Mouse (Mus musculus) cerebellum, adult (tissue): Measurements from ENCODE around the gene Hic1.

Source experiments
- ATAC-seq: cut with Nextera tagmentation; 2 replicates; pipeline ENCODE4 v1.9.2; 2017; ENCODE audit warnings: mild to moderate bottlenecking, moderate library complexity, mixed read lengths; ENCODE audit not compliant: insufficient number of reproducible peaks, low FRiP score, low TSS enrichment

Hic1 gene

GRCm38 (mm10) chr11:75168590-75169361 lies 543 bp downstream of the Hic1 start:
- no peak for ATAC-seq

GRCm38 (mm10) chr11:75167643-75168589 lies 1.4 kb downstream of the Hic1 start:
- no peak for ATAC-seq

- ATAC-seq, result no peak
These were observed 2.3 kb downstream of the Hic1 start for GRCm38 (mm10) chr11:75166861-75167642.

GRCm38 (mm10) chr11:75166193-75166842 lies 3.0 kb downstream of the Hic1 start:
- no peak for ATAC-seq

DNA sequence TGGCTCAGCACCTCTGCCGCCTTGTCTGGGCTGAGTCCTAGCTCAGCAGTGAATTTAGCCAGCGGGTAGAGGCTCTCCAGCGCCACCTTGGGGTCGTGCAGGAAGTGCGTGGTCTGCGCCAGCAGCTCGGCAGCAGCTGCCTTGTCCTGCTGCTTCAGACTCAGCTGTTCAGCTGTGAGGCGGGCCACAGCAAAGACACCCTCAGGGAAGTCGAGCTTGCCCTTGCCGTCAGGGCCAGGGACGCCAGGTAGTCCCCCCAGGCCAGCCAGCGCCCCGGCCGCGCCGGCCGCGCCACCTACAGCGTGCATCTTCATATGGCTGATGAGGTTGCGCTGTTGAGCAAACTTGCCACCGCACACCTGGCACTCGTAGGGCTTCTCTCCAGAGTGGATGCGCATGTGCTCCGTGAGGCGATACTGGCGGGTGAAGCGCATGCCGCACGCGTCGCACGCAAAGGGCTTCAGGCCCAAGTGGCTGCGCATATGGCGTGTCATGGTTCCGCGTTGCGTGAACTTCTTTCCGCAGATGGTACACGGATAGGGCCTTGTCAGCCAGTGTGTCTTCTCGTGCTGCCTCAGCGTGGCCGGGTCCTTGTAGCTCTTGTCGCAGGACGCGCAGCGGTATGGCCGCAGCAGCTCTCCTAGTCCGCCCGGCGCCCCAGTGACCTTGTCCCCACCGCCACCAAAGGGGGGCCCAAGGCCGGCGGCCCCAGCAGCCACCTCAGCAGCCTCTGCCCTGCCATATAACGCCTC lies 3.7 kb downstream of the Hic1 start:
- no peak for ATAC-seq

GRCm38 (mm10) chr11:75164750-75165149 lies 4.6 kb downstream of the Hic1 start:
- no peak for ATAC-seq

DNA sequence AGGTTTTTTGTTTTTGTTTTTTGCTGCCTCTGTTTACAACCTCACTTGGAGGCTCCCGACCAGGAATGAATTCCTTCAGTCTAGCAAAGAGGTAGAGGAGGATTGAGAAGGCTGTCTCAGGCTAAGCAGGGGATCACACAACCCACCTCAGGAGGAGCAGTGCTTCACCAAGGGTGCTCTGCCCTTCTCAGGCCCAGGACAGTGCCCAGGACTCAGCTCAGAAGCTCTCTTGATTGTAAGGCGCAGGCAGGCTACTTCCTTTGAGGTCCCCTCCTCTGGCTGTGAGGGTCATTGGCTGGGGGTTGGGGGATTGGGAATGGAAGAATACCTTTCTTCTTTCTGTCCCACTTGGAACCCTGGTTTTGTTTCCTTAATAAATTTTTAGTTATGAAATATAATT lies 5.3 kb downstream of the Hic1 start:
- no peak for ATAC-seq

DNA sequence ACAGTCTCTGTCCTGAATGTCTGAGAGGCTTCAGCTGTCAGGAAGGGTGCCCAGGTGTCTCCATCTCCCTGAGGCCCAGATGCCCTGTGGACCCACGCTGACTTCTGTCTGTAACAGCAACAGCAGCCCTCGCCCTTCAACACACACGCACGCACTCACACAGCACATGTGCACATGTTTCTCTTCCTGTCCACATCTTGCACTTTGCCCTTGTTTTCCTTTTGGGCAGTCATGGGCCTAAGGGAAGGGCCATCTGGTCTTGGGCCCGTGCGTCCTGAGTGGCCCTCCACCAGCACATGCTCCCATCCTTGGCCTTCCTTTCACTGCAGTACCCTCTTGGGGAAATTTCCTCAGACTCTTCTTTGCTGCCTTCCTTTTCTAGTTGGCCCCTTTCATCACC lies 5.9 kb downstream of the Hic1 start:
- no peak for ATAC-seq

DNA sequence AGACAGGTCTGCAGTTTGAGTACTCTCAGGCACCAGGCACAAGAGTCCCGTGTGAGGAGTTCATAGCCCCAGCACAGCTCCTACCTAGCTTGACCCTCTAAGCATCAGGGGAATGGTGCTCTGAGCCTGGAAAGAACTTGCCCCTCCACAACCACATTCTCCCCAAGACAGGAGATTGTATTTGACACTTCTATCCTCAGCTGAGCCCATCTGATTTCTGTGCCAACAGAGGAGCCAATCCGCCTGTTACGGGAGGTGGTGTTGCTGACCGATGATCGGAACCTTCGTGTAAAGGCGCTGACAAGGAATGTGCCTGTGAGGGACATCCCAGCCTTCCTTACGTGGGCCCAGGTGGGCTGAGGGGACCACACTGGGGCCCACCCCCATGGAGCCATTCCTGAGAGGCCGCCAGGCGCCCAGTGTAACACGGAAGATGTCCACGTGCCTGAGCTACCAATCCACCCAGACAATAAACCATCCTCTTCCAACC lies 6.7 kb downstream of the Hic1 start:
- no peak for ATAC-seq

DNA sequence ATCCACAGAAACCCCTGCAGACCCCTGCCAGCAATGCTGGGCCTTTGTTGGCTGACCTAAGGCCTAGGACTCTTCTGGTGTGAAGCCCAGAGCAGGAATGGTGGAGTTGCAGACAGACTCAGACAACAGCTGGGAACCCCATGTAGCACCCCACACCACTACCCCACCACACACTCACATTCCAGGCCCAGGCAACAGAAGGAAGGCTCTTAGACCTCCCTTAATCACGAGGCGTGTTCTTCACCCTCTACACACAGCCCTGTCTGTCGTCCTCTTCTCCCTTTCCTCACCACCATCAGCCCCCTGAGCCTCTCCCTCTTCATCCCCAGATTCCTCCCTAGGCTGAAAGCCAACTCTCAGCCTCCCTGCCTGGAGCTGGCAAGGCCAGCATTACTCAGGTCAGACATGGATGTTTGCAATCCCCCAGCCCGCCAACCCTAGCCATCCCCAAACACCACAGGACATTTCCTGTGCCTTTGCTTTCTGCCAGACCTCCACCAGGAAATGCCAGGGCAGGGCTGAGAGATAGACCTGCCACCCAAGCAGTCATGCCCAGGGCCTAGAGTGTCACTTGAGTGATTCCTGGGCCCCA lies 7.8 kb downstream of the Hic1 start:
- no peak for ATAC-seq

DNA sequence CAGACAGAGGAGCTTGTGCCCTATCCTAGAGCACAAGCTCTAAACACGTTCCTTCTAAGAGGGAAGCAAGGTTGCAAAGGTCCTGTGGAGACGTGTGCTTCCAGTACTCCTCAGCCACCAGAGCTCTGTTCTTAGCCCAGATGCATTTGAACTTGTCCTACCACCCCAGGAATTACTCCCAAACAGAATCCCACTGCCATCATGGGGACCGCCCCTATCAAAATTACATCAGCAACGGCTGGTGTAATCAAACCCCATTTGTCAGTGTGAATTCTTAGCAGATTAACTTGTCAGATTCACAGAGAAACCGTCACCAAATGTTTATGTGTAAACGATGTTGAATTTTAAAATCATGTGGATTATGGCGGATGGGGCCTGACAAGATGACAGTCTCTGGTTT lies 8.4 kb downstream of the Hic1 start:
- no peak for ATAC-seq

DNA sequence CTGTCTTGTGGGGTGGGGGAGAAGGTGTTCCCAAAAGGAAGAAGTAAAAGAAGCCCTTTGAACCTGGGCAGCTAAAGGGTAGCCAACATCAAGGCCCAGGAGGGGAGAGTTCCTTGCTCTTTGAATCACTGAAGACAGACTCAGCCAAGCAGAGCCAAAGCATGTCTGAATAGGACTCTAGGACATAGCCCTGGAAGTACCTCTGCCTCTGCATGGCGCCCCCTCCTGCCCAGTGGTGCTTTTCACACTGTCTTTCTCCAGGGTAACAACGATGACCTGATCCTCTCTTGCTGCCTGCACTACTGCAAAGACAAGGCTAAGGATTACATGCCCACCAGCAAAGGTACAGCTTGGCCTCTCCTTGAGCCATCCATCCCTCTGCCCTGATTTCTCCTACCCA lies 9.8 kb downstream of the Hic1 start:
- no peak for ATAC-seq

DNA sequence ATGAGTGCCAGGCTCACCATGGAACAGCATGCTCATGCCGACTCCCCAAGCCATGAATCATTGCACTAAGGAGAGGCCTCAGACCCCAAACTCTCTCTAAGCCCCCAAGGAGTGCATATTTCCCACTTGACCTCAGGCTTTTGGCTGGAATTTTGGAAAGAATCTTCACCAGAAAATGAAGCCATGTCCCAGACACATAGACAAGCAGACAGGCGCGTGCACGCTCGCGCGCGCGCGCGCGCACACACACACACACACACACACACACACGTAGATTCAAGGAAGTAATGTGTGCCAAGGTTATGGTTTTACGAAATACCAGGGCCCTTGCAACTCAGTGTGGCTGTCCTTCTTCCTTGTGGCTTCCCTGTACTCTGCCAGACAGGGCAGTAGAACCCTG lies 10.9 kb downstream of the Hic1 start:
- ATAC-seq, result no peak

DNA sequence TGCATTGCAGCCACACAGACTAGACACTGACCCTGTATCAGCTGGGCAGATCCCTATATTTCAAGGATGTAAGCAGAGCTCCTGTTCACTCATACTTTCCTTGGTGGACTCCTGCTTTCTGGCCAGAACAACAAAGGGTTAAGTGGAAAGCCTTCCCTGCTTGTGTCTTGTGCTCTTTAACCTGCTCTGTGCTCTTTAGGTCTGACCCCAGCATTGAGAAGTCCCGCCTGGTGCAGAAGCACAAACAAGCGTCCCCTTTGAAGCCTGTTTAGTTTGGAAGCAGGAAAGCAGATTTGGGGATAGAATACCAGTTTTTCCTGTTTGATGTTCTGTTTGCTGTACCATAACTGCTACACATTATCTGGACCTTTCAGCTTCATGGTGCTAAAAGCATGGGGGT lies 11.4 kb downstream of the Hic1 start:
- ATAC-seq, result no peak

GRCm38 (mm10) chr11:75157037-75157436 lies 12.3 kb downstream of the Hic1 start:
- ATAC-seq, result no peak

GRCm38 (mm10) chr11:75156416-75156815 lies 12.9 kb downstream of the Hic1 start:
- ATAC-seq, result no peak

DNA sequence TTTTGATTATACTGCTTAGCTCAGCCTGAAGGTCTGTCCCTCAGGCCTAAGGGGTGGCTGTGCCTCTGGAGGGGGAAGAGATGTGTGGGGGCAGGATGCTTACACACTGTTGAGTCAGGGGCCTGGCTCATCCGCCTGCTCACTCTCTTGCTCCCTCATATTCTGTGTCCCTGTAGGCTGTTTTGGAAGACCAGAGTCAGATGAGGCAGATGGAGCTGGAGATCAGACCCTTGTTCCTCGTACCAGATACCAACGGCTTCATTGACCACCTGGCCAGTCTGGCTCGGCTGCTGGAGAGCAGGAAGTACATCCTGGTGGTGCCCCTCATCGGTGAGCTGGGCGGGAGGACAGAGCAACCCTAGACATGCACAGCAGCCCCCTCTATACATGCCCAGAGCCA lies 13.3 kb downstream of the Hic1 start:
- ATAC-seq, result no peak

DNA sequence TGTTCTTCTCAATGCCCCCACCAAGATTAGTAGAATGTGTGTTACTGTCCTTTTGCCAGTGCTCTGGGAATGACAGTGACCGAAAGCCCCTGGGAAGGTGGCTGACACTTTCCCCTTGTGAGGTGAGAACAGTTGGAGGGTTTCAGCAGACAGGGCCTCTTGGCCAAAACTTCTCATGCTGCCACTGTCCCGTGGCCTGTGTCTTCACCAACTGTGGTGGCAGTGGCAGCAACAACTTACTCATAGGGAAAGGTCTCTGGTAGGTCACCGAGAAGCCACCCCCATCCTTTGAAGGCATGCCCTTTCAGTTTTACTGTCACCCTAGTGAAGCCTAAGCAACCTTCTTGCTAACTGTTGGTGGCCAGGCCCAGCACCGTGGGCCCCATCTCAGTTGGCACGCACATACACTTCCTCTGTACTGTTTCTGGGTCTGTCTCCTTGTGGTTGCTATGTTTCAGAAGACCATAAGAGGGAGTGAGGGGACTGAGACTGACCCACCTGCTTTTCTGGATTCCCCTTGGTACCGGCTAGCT lies 15.2 kb downstream of the Hic1 start:
- no peak for ATAC-seq
